Mouse (Mus musculus): ENCODE measurements around the gene Crtc2.
A peak's percentile ranks its signal among the peaks of the same experiment; 100 is the strongest.
"Not testable (repeated sequence)": the region's sequence is repeated elsewhere in the genome, so short reads cannot be mapped to it uniquely, and the experiment has no call there.

The Crtc2 gene

DNA sequence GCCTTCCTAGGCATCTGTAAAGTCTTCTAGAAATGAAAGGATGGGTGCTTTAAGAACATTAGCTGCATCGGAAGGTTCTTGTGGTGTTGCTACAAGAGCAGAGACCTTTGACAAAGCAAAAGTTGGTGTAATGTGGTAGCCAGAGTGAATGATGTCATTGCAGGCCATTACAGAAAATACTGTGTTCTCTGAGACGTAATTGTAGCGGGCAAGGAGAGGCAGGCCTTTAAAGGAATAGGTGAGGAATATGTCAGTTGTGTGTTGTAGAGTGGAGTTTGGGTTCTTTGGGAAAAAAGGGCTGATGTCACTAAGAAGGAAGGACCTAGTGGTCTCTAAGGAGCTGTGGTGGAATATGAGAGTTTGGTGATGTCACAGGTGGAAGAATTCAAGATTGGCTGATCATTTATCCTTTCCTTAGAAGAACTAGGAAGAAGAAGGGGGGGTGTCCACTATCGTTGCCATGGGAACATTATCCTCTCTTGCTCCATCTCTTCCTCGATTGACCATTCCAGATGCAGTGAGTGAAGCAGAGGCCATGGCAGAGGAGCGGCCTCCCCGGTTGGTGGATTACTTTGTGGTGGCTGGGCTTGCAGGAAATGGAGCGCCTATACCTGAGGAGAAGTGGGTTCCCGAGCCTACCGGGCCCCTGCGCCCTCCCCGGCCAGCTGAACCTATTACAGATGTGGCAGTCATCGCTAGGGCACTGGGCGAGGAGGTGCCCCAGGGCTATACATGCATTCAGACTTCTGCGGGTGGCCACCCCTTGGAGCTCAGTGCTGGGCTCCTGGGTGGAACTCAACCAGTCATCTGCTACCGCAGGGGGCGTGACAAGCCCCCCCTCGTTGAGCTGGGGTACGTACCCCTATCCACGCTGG, 13.2 kb downstream of the Crtc2 start:
- DNase-seq (ENCODE audit: low spot score in 2 of 2) = no peak

DNA sequence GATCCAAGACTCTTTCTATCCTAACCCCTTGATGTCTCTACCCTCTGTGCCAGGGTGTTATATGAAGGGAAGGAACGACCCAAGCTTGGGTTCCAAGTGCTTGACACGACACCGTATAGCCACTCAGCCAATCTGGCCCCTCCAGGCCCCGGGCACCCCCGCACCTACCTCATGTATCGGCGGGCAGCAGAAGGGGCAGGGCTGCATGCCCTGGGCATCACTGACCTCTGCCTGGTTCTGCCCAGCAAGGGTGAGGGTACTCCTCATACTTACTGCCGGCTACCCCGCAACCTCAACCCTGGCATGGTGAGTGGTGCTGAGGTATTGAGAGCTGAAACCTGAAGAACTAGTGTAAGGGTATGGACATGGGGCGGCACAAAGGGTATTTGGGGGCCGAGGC, 14.2 kb downstream of the Crtc2 start:
- no peak for DNase-seq (ENCODE audit: low spot score in 2 of 2)

DNA sequence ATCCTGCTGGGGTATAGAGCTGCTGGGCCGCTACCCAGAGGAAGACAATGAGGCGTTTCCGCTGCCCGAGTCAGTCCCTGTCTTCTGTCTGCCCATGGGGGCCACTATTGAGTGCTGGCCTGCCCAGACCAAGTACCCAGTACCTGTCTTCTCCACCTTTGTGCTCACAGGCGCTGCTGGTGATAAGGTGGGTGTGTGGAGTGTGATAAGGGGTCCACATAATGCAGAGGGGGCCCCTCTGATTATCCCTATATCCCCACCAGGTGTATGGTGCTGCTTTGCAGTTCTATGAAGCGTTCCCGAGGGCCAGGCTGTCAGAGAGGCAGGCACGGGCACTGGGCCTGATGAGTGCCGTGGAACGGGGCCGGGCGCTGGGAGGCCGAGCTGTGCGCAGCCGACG, 15.0 kb downstream of the Crtc2 start:
- DNase-seq (ENCODE audit: low spot score in 2 of 2) = no peak

DNA sequence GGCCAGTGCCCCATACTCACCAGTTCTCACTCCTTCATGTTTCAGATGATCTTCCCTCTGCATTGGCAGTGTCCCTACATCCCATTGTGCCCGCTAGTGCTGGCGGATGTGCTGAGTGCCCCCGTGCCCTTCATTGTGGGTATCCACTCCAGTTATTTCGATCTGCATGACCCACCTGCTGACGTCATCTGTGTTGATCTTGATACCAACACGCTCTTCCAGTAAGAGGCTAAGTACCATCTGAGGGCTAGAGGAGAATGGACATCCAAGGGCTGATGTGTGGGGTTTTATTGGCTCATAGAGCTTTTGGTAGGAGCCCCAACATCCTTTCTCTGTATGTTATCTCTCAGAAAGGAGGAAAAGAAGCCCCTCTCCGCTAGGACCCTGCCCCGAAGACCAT, 16.8 kb downstream of the Crtc2 start:
- DNase-seq (ENCODE audit: low spot score in 2 of 2) = no peak

DNA sequence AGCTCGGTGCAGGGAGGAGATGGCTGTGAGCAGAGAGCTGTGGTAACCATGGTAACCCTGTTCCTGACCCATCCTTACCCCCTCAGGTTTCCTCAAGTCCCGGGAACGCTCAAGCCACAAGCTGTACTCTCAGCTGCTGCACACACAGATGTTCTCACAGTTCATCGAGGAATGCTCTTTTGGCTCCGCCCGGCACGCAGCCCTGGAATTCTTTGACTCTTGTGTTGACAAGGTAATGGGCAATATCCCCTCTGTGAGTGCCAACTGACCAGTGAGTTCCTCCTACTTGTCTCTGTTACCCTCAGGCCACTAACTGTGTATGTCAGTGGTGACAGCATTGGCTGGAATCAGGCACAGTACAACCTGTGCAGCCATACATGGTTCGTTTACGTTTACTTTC, 18.2 kb downstream of the Crtc2 start:
- DNase-seq (ENCODE audit: low spot score in 2 of 2) = no peak

DNA sequence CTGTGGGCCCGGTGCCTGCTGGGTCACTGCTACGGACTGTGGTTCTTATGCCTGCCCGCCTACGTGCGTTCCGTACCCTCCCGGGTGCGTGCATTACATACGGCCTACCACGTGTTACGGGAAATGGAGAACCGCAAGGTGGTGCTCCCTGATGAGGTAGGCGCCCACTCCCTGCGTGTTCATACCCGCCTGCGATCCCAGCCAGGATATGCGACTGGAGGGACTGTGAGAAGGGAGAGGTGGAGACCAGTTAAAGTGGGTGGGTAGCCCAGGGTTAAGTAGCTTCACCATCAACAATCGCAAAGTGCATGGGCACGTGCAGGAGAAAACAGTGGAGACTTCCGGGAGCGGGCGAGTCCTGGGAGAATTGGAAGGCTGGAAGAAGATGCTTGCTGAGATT, 19.9 kb downstream of the Crtc2 start:
- DNase-seq (ENCODE audit: low spot score in 2 of 2) = no peak

DNA sequence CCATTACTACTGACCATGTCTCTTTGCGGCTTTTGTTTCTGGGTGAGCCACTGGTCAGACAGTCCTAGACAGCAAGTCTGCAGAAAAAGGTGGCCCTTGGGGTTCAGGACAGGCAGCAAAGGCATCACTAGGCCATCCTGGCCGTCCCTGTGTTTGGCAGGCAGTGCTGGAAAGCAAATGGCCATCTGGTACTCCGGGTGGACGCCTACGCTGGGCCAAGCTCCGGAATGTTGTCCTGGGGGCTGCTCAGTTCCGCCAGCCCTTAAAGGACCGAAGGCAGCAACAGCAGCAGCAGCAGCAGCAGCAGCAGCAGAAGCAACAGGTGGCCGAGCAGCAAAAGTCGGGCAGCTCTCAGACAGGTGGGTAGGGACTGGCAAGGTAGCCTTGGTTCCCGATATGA, 21.3 kb downstream of the Crtc2 start:
- no peak for DNase-seq (ENCODE audit: low spot score in 2 of 2)

DNA sequence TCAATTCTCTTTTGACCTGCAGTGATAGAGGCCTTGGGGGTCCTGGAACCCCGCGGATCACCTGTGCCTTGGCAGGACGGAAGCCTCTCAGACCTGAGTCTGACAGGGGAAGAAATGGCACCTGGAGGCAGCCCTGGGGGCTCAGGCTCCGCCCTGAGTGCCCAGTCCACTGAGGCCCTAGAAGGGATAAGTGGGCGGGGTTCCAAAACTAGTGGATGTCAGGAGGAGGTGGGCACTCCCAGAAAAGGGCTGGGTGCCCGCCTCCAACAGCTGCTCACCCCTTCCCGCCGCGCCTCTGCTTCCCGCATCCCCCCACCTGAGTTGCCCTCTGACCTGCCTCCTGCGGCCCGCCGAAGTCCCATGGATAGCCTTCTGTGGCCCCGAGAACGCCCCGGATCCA, 22.9 kb downstream of the Crtc2 start:
- DNase-seq (ENCODE audit: low spot score in 2 of 2) = no peak

DNA sequence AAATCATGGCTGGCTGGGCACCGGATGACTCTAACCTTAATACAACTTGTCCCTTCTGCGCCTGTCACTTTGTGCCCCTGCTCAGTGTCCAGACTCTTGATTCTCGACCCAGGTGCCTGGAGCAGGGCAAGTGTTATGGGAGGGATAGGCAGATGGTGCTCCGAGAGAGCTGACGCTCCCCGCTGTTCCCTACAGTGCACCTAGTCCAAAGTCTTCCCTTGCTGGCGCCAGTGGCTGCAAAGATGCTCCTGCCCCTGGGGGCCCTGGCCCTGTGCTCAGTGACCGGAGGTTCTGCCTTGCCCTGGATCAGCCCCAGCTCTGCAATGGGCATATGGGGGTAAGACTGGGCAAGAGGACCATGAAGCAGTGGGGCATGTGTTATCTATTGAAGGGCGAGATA, 23.8 kb downstream of the Crtc2 start:
- no peak for DNase-seq (ENCODE audit: low spot score in 2 of 2)

DNA sequence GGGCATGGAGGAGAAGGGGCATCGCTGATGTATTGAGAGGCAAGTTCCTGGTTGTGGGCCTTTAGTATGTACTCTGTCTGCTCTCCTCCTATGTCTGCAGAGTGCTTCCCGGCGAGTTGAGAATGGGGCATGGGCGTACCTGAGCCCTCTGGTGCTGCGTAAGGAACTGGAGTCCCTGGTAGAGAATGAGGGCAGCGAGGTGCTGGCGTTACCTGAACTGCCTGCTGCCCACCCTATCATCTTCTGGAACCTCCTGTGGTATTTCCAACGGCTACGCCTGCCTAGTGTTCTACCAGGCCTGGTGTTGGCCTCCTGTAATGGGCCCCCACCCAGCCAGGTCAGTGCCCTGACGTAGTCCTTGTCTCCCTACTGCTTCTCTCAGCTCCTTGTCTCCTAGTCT, 24.2 kb downstream of the Crtc2 start:
- no peak for DNase-seq (ENCODE audit: low spot score in 2 of 2)

DNA sequence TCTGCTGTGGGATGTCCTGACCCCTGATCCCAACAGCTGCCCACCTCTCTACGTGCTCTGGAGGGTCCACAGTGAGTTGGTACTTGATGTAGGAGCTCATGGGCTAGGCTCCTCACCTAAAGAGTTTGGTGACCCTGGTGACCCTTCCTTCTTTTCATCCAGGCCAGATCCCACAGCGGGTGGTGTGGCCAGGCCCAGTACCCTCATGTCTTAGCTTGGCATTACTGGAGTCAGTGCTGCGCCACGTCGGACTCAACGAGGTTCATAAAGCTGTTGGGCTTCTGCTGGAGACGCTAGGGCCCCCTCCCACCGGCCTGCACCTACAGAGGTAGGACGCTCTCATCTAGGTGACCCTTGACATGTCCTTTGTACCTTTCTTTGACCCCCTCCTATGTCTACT, 25.3 kb downstream of the Crtc2 start:
- no peak for DNase-seq (ENCODE audit: low spot score in 2 of 2)

DNA sequence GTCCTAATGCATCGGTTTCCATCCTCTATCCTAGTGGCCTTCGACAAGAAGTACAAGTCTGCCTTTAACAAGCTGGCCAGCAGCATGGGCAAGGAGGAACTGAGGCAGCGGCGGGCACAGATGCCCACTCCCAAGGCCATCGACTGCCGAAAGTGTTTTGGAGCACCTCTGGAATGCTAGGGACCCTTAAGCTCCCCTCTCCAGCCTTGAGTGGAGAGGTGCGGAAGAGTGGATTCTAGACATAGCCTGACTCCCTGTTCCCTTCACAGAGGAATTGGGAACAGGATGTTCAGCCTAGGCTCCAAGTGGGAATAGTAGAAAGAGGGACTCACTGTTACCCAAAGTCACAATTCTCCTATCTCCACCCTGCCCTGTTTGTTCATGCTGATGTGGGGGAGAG, 25.8 kb downstream of the Crtc2 start:
- DNase-seq (ENCODE audit: low spot score in 2 of 2) = no peak

DNA sequence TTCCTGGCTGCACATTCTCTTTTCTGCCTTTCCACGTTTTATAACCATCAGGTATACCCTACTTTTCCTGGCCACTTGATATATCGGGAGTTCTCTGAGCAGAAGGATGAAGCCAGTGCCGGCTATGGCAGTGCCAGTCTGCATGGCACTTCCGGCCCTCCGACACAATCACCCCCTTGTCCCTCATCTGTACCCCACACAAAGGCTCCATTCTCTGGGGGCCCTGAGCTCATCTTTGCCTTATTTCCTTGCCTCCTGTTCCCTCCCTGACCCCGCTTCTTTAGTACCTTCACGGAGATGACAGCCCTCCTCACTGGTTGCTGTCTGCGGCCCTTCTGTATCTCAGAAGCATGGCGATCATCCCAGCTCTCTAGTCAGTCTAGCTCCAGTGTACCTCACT, 26.7 kb downstream of the Crtc2 start:
- no peak for DNase-seq (ENCODE audit: low spot score in 2 of 2)

DNA sequence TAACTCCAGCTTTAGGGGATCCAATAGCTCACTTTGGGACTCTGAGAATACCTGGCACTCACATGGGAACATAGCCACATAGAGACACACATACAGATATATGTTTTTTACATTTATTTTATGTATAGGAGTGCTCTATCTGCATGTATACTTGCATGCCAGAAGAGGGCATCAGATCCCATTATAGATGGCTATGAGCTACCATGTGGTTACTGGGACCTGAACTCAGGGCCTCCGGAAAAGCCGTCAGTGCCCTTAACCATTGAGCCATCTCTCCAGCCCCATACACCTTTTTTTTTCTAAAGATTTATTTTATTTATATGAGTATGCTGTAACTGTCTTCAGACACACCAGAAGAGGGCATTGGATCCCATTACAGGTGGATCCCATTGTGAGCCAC, 30.2 kb downstream of the Crtc2 start:
- no peak for DNase-seq (ENCODE audit: low spot score in 2 of 2)

DNA sequence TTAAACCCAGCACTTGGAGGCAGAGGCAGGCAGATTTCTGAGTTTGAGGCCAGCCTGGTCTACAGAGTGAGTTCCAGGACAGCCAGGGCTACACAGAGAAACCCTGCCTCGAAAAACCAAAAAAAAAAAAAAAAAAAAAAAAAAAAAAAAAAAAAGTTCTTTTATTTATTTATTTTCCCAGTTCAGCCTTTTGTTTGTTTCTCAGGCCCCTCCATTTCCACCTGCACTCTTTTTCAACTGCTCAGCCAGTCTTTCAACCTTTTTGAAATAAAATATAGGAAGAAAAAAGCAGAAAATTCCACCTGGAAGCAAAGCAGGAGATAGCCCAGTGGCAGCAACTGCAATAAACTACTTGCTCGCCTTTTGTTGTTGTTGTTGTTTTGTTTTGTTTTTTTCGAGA, 35.4 kb downstream of the Crtc2 start:
- not testable (repeated sequence) for DNase-seq (ENCODE audit: low spot score in 2 of 2)

DNA sequence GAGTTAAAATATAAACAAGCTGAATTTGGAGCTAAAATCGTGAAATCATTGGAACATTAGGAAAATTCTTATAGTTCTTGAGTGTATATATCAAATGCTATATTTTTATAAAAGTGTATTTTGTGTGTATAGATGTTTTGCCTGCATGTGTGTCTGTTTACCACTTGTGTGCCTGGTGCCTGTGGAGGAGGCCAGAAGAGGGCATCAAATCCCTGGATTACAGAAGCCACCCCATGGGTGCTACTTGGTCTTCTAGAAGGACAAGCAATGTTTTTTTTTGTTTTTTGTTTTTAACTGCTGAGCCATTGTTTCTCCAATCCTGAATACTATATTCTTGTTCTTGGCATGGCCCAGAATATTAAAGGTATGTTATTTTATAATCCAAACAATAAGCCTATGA, 36.6 kb downstream of the Crtc2 start:
- DNase-seq (ENCODE audit: low spot score in 2 of 2) = no peak

DNA sequence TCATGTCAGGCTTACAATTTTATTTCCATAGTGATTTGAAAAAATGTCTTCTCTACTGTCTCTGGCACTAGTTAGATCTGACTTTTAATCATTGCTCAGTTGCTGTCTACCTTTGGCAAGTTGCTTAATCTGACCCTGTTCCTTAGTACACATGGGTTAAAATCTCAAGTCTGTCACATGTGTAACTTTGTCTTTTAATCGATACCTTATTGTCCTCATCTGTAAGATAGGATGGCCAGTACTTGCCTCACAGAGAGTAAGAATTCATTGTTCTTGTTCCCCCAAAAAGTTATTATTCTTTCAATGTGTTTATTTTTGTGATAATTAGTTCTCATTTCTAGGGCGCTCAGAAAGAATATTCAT, 38.0 kb downstream of the Crtc2 start:
- no peak for DNase-seq (ENCODE audit: low spot score in 2 of 2)

DNA sequence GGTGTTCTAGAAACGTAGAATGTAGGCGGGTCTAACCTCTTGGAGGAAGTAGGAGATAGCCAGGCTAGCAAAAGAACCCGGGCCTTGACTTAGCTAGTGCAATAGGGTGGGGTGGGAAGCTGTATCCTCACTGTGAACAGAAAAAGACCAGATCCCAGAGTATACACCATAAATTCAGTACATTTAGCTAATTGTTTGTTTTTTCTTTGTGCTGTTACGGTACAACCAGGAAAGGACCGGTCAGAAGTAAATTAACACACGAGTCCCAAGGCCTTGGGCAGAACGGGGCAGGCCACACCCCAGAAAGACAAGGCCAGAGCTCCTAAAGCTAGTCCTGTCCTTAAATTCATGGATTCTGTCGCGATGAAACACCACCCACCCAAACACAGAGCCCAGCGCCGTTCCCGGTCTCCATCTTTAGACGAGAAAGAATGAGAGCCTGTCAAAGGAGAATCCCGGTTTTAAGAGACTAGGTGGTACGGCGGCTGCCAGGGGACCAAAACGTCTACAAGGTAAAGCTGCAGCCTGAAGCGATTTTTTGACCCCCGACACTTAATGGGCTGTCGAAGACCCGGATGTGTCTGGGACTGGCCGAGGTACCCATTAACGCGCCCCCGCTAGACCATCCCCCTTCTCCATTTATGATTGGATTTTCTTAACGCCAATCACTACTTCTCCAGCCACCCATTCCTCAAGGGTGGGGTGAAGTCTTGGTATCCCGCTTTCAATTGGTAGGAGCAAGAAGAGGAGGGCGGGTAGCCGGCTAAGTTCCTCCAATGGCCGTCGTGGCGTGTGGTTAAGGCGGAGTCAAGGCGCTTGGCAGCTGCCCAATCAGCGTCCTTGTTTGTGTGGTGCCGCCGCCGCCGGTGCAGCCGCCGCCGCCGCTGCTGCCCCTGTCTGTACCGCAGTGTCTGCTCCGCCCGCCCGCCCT, 38.6 kb downstream of the Crtc2 start, which contains the start of gene Gatad2b:
Gene Gatad2b, plus strand, starts transcription at position 834 of the 931 bp plus-strand sequence.
- DNase-seq (ENCODE audit: low spot score in 2 of 2) = peak; percentile 99

DNA sequence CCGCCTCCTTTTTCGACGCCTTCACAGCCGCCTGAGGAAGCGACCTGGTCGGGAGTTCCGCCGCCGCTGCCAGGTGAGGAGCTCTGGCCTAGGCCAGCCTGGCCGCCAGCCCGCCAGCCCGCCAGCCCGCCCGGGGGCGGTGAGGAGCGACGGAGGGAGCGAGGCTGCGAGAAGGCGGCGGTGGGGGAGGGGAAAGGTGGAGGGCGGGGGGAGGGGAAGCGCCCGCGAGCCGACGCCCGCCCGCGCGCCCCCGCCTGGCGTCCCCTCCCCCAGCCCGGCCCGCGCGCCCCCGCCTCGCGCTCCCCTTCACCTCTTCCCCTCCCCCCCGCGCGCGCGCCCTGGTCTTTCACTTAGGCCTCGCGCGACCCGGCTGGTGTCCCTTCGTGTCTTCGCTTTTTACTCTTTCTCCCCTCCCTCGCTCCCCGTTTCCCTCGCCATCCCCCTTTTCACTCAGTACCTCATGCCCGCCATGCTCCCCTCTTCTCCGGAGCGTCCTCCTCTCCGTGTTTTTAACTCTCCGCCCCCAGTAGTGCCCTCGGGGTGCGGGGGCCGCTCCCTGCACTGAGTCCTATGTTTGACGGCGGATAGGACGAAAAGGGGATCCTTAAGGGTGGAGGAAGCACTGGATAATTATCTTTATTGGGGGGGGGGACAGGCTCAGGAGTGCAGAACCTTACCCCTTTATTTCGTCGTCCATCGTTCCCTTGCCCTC, 39.5 kb downstream of the Crtc2 start:
- peak in 1 of 2 experiments; percentile 28 for DNase-seq (ENCODE audit: low spot score in 2 of 2)

DNA sequence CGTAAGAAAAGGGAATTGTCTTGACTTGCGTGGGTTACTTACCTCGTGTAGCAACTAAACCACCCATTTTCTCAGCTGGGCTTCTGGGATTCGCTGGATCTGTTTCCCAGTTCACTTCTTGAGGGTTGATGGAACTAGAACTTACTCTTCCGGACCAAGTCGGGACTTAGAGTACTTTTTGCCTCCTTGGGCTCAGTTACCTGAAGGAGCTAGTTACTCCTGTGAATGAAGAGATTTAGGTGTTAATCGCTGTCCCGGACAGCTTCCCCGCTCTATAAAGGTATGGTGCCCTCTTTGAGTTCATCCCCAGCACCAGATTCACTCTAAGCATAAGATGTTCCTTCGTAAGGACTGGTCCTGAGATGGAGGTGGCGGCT, 40.1 kb downstream of the Crtc2 start:
- peak in 1 of 2 experiments; percentile 17 for DNase-seq (ENCODE audit: low spot score in 2 of 2)

DNA sequence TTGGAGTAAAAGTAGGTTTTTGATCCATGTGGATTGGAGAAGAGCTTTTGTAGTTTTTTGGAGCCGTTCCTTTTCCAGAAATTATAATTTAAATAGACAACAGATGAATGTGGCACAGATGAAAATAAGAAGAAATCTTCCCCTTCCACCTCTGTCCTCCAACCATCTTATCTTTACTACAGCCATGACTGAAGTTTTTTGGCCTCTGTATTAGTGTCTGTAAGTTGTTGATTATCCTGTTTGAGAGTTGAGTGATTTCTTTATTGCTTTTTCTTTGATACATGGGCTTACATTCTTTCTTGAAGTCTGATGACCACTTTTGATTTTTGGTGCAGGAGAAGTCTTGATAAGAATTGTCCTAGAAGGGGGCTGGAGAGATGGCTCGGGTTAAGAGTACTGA, 40.7 kb downstream of the Crtc2 start:
- DNase-seq (ENCODE audit: low spot score in 2 of 2) = no peak

DNA sequence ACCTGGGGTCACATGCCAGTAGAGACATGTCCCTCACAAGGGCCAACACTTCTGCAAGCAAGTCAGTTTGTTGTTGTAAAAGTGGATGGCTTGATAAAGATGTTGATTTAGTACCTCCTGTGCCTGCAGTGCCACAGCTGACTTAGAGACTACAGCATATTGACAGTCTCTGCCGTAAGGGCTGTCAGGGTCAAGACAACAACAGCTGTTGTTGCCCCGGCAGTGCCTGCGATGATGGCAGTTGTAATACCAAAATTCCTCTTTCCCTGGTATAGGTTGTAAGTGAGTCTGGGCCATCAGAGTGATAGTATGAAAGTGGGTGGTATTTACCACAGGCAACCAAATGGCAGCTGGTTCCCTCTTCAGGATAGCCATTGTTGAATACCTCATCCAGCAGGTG, 51.8 kb downstream of the Crtc2 start:
- no peak for DNase-seq (ENCODE audit: low spot score in 2 of 2)

All from right cerebral cortex, postnatal 36 days (tissue).